Mouse (Mus musculus): ENCODE results near the gene Gm47996. TPM values are rescaled to one million over a fixed set of nuclear protein-coding genes. Genes with fewer than 3 reads are reported as not detected.

The Gm47996 gene
- polyA plus RNA-seq, 1 experiment from 2014 or later, result not detected

DNA sequence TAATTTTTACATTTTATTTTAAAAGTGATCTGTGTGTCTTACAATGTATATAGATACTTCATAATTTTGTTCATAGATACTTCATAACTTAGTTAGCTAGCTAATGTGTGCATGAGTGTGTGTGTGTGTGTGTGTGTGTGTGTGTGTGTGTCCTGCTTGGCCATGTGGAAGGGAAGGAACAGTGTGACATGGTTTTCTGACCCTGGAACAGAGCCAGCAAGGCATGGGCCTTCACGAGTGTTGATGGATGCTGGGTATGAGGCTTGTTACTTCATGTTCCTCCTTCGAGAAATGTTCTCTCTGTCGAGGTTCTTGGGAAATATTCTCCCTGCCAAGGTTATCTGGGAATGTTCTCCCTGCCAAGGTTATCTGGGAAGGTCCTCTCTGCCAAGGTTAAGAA lies 23.8 kb downstream of the Gm47996 start:
- ATAC-seq (ENCODE audit: low FRiP score, low TSS enrichment), result no peak
- Histone ChIP-seq H3K27me3 (ENCODE audit: control insufficient read depth, insufficient read depth, low read length) (no peaks in the 10 kb centered on the region), H3K4me2 (replicated peaks; ENCODE audit: low read depth, low read length) (no peak overlapping the region), H3K27ac (ENCODE audit: low read depth, low read length) (no peak overlapping the region), H3K9ac (ENCODE audit: low read depth, low read length) (no peak overlapping the region), H3K9me3 (ENCODE audit: control insufficient read depth, low read length) (no peaks in the 10 kb centered on the region), H3K36me3 (ENCODE audit: control insufficient read depth, insufficient read depth, low read length) (no peaks in the 10 kb centered on the region), H3K4me1 (ENCODE audit: control insufficient read depth, insufficient read depth, low read length) (no peaks in the 10 kb centered on the region), H3K4me3 (ENCODE audit: low read length) (no peak overlapping the region)
- 91% methylated on average over 3 of the region's 3 CpGs for WGBS

DNA sequence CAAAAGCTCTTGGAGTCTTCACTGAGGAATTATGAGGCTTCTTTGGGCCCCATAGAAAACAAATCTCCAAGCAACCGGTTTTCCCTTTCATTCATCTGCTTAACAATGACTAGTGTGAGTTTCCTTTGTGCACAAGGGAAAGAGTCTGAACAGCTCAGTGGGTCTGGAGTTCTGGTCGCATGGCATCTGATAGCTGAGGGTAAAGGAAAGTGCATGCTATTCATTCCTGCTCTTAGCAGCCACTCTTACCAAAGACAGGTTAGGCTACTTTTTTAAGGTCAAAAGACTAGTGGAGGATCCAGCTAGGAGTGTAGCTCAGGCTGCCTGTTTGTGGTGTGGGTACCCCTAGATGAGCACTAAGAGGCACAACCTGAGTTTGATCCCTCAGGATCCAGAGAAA lies 25.6 kb downstream of the Gm47996 start:
- H3K4me1 ChIP-seq (ENCODE audit: control insufficient read depth, insufficient read depth, low read length), result no peaks in the 10 kb centered on the region
- ATAC-seq (ENCODE audit: low FRiP score, low TSS enrichment), result no peak
- H3K36me3 ChIP-seq (ENCODE audit: control insufficient read depth, insufficient read depth, low read length), result no peaks in the 10 kb centered on the region
- H3K9me3 ChIP-seq (ENCODE audit: control insufficient read depth, low read length), result no peaks in the 10 kb centered on the region
- H3K27me3 ChIP-seq (ENCODE audit: control insufficient read depth, insufficient read depth, low read length), result no peaks in the 10 kb centered on the region
- H3K4me3 ChIP-seq (ENCODE audit: low read length), result no peak overlapping the region
- WGBS, result 60% methylated on average over 2 of the region's 2 CpGs
- no peak overlapping the region for H3K9ac ChIP-seq (ENCODE audit: low read depth, low read length)
- no peak overlapping the region for H3K27ac ChIP-seq (ENCODE audit: low read depth, low read length)
- H3K4me2 ChIP-seq (replicated peaks; ENCODE audit: low read depth, low read length), result no peak overlapping the region

- no peak overlapping the region for H3K4me2 ChIP-seq (replicated peaks; ENCODE audit: low read depth, low read length)
- no peak overlapping the region for H3K9ac ChIP-seq (ENCODE audit: low read depth, low read length)
- no peaks in the 10 kb centered on the region for H3K36me3 ChIP-seq (ENCODE audit: control insufficient read depth, insufficient read depth, low read length)
- no peaks in the 10 kb centered on the region for H3K9me3 ChIP-seq (ENCODE audit: control insufficient read depth, low read length)
- 71% methylated on average over 13 of the region's 13 CpGs for WGBS
- no peaks in the 10 kb centered on the region for H3K4me1 ChIP-seq (ENCODE audit: control insufficient read depth, insufficient read depth, low read length)
- ATAC-seq (ENCODE audit: low FRiP score, low TSS enrichment), result no peak
- no peaks in the 10 kb centered on the region for H3K27me3 ChIP-seq (ENCODE audit: control insufficient read depth, insufficient read depth, low read length)
- no peak overlapping the region for H3K4me3 ChIP-seq (ENCODE audit: low read length)
- no peak overlapping the region for H3K27ac ChIP-seq (ENCODE audit: low read depth, low read length)
Measured at GRCm38 (mm10) chr1:151236141-151236930, 26.4 kb downstream of the Gm47996 start.

GRCm38 (mm10) chr1:151237780-151238179 lies 27.8 kb downstream of the Gm47996 start:
- WGBS, result 68% methylated on average over 3 of the region's 3 CpGs
- Histone ChIP-seq H3K27ac (ENCODE audit: low read depth, low read length) (no peak overlapping the region), H3K4me1 (ENCODE audit: control insufficient read depth, insufficient read depth, low read length) (no peaks in the 10 kb centered on the region), H3K4me3 (ENCODE audit: low read length) (no peak overlapping the region), H3K4me2 (replicated peaks; ENCODE audit: low read depth, low read length) (no peak overlapping the region), H3K27me3 (ENCODE audit: control insufficient read depth, insufficient read depth, low read length) (no peaks in the 10 kb centered on the region), H3K9me3 (ENCODE audit: control insufficient read depth, low read length) (no peaks in the 10 kb centered on the region; the same call in 1 of the 2 replicates), H3K36me3 (ENCODE audit: control insufficient read depth, insufficient read depth, low read length) (no peaks in the 10 kb centered on the region), H3K9ac (ENCODE audit: low read depth, low read length) (no peak overlapping the region)
- no peak for ATAC-seq (ENCODE audit: low FRiP score, low TSS enrichment)

DNA sequence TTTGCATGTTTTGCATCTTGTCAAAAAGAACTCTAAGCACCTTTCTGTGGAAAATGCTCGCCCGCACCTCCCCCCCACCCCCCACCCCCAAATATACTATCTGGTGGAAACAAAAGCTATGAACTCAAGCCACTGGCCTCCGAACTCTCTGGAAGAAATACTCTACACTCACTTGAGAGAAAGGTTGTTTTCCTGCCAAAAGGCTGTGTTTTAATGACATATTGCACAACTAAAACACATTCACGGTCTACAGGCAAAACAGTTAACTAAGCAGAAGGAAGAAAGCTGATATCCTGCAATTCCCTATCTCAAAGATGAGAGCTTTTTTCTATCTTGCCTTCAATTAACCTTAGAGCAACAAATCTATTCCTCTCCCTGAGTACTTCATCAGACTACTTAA lies 33.4 kb downstream of the Gm47996 start:
- Histone ChIP-seq H3K36me3 (ENCODE audit: control insufficient read depth, insufficient read depth, low read length) (no peaks in the 10 kb centered on the region), H3K9me3 (ENCODE audit: control insufficient read depth, low read length) (no peaks in the 10 kb centered on the region; the same call in 1 of the 2 replicates), H3K4me1 (ENCODE audit: control insufficient read depth, insufficient read depth, low read length) (no peaks in the 10 kb centered on the region), H3K27ac (ENCODE audit: low read depth, low read length) (no peak overlapping the region), H3K9ac (ENCODE audit: low read depth, low read length) (no peak overlapping the region), H3K4me2 (replicated peaks; ENCODE audit: low read depth, low read length) (no peak overlapping the region), H3K27me3 (ENCODE audit: control insufficient read depth, insufficient read depth, low read length) (no peaks in the 10 kb centered on the region), H3K4me3 (ENCODE audit: low read length) (no peak overlapping the region)
- no peak for ATAC-seq (ENCODE audit: low FRiP score, low TSS enrichment)
- WGBS, result 60% methylated on average over 4 of the region's 4 CpGs

DNA sequence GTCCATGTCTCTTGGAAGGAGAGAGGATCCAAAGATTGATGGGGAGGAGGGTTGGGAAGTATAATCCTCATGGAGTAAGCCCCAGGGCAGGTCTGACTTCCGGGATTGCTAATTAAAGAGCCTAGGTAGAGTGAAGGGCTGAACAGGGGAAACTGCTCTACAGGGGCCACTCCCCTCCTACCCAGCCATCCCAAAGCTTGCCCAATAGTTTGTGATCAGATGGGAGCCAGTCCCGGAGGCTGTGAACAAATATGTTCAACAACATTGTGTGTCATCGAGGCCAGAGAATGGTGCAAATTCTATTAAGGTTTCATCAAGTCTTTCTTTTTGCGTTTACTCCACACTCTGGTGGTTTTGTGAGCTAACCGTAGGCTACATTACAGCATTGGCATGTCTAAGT lies 34.1 kb downstream of the Gm47996 start:
- Histone ChIP-seq H3K9ac (ENCODE audit: low read depth, low read length) (no peak overlapping the region), H3K27ac (ENCODE audit: low read depth, low read length) (no peak overlapping the region), H3K36me3 (ENCODE audit: control insufficient read depth, insufficient read depth, low read length) (no peaks in the 10 kb centered on the region), H3K4me2 (replicated peaks; ENCODE audit: low read depth, low read length) (no peak overlapping the region), H3K27me3 (ENCODE audit: control insufficient read depth, insufficient read depth, low read length) (no peaks in the 10 kb centered on the region), H3K4me1 (ENCODE audit: control insufficient read depth, insufficient read depth, low read length) (no peaks in the 10 kb centered on the region), H3K9me3 (ENCODE audit: control insufficient read depth, low read length) (no peaks in the 10 kb centered on the region; the same call in 1 of the 2 replicates), H3K4me3 (ENCODE audit: low read length) (no peak overlapping the region)
- WGBS, result 94% methylated on average over 5 of the region's 5 CpGs
- no peak for ATAC-seq (ENCODE audit: low FRiP score, low TSS enrichment)

- no peaks in the 10 kb centered on the region for H3K27me3 ChIP-seq (ENCODE audit: control insufficient read depth, insufficient read depth, low read length)
- no peaks in the 10 kb centered on the region for H3K36me3 ChIP-seq (ENCODE audit: control insufficient read depth, insufficient read depth, low read length)
- WGBS, result 82% methylated on average over 4 of the region's 4 CpGs
- no peak for ATAC-seq (ENCODE audit: low FRiP score, low TSS enrichment)
- no peak overlapping the region for H3K9ac ChIP-seq (ENCODE audit: low read depth, low read length)
- no peaks in the 10 kb centered on the region; the same call in 1 of the 2 replicates for H3K9me3 ChIP-seq (ENCODE audit: control insufficient read depth, low read length)
- H3K4me3 ChIP-seq (ENCODE audit: low read length), result no peak overlapping the region
- no peaks in the 10 kb centered on the region for H3K4me1 ChIP-seq (ENCODE audit: control insufficient read depth, insufficient read depth, low read length)
- H3K4me2 ChIP-seq (replicated peaks; ENCODE audit: low read depth, low read length), result no peak overlapping the region
- no peak overlapping the region for H3K27ac ChIP-seq (ENCODE audit: low read depth, low read length)
Measured at GRCm38 (mm10) chr1:151244761-151245160, 34.8 kb downstream of the Gm47996 start.

DNA sequence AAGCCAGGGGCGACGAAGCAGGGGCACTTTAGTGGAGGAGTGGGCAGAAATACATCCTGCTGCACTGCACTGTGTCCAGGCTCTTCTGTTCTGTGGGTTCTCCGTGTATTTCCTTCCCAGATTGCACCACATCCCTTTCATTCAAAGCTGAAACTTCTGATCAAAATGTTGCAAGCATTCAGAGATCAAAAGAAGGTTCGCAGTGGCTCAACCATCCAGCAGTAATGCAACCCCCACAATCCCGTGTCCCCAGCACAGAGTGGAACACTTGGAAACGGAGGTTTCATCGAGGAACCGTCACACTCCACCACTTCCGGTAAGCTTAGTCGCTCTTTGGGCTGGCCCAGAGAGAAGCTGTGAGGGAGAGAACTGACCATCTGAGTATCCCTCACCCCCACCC lies 35.2 kb downstream of the Gm47996 start:
- ATAC-seq (ENCODE audit: low FRiP score, low TSS enrichment), result no peak
- Histone ChIP-seq H3K9me3 (ENCODE audit: control insufficient read depth, low read length) (no peaks in the 10 kb centered on the region; the same call in 1 of the 2 replicates), H3K4me3 (ENCODE audit: low read length) (no peak overlapping the region), H3K4me1 (ENCODE audit: control insufficient read depth, insufficient read depth, low read length) (no peaks in the 10 kb centered on the region), H3K4me2 (replicated peaks; ENCODE audit: low read depth, low read length) (no peak overlapping the region), H3K27ac (ENCODE audit: low read depth, low read length) (no peak overlapping the region), H3K36me3 (ENCODE audit: control insufficient read depth, insufficient read depth, low read length) (no peaks in the 10 kb centered on the region), H3K27me3 (ENCODE audit: control insufficient read depth, insufficient read depth, low read length) (no peaks in the 10 kb centered on the region), H3K9ac (ENCODE audit: low read depth, low read length) (no peak overlapping the region)
- 69% methylated on average over 10 of the region's 10 CpGs for WGBS

GRCm38 (mm10) chr1:151245846-151246245 lies 35.9 kb downstream of the Gm47996 start:
- Histone ChIP-seq H3K27me3 (ENCODE audit: control insufficient read depth, insufficient read depth, low read length) (no peaks in the 10 kb centered on the region), H3K4me1 (ENCODE audit: control insufficient read depth, insufficient read depth, low read length) (no peaks in the 10 kb centered on the region), H3K9ac (ENCODE audit: low read depth, low read length) (no peak overlapping the region), H3K36me3 (ENCODE audit: control insufficient read depth, insufficient read depth, low read length) (no peaks in the 10 kb centered on the region), H3K4me2 (replicated peaks; ENCODE audit: low read depth, low read length) (no peak overlapping the region), H3K4me3 (ENCODE audit: low read length) (no peak overlapping the region), H3K27ac (ENCODE audit: low read depth, low read length) (no peak overlapping the region), H3K9me3 (ENCODE audit: control insufficient read depth, low read length) (no peaks in the 10 kb centered on the region; the same call in 1 of the 2 replicates)
- WGBS, result 64% methylated on average over 2 of the region's 2 CpGs
- no peak for ATAC-seq (ENCODE audit: low FRiP score, low TSS enrichment)

Data from kidney, embryonic 14.5 days (tissue).